Mouse (Mus musculus) kidney, adult 11 months (tissue): ENCODE data around the gene Camk2b.
"Not testable (repeated sequence)": the region's sequence is repeated elsewhere in the genome, so short reads cannot be mapped to it uniquely, and the experiment has no call there.

Source experiments
- DNase-seq: peaks from one replicate; pipeline ENCODE4 v3.0.0; 2022

Gene Camk2b

GRCm38 (mm10) chr11:6066176-6066575, at the start of gene Camk2b:
TSS of gene Camk2b (minus strand) at chr11:6066362.
- DNase-seq: no peak

- peak; percentile 19 for DNase-seq
Measured at GRCm38 (mm10) chr11:6111734-6112484, 45.7 kb upstream of the Camk2b start.

GRCm38 (mm10) chr11:6109990-6110389, 43.8 kb upstream of the Camk2b start:
- no peak for DNase-seq

GRCm38 (mm10) chr11:6108296-6108695, 42.1 kb upstream of the Camk2b start:
- no peak for DNase-seq

- DNase-seq: no peak
Measured at GRCm38 (mm10) chr11:6107722-6108121, 41.6 kb upstream of the Camk2b start.

- no peak for DNase-seq
Measured at GRCm38 (mm10) chr11:6104734-6105133, 38.6 kb upstream of the Camk2b start.

- not testable (repeated sequence) for DNase-seq
Measured at GRCm38 (mm10) chr11:6096637-6097036, 30.5 kb upstream of the Camk2b start.

GRCm38 (mm10) chr11:6086991-6087390, 20.8 kb upstream of the Camk2b start:
- no peak for DNase-seq

GRCm38 (mm10) chr11:6078737-6079136, 12.6 kb upstream of the Camk2b start:
- DNase-seq: no peak

- DNase-seq: no peak
Measured at GRCm38 (mm10) chr11:6075618-6076066, 9.5 kb upstream of the Camk2b start.

GRCm38 (mm10) chr11:6068181-6068957, 2.2 kb upstream of the Camk2b start:
- no peak for DNase-seq

GRCm38 (mm10) chr11:6067160-6067559, 998 bp upstream of the Camk2b start:
- no peak for DNase-seq

GRCm38 (mm10) chr11:6065551-6066121, 526 bp downstream of the Camk2b start:
- no peak for DNase-seq

- DNase-seq: no peak
Measured at GRCm38 (mm10) chr11:6065046-6065521, 1.1 kb downstream of the Camk2b start.

- DNase-seq: no peak
Measured at GRCm38 (mm10) chr11:6064215-6065045, 1.7 kb downstream of the Camk2b start.

- no peak for DNase-seq
Measured at GRCm38 (mm10) chr11:6063501-6064214, 2.5 kb downstream of the Camk2b start.

- DNase-seq: no peak
Measured at GRCm38 (mm10) chr11:6063065-6063464, 3.1 kb downstream of the Camk2b start.

- no peak for DNase-seq
Measured at GRCm38 (mm10) chr11:6062329-6062728, 3.8 kb downstream of the Camk2b start.

GRCm38 (mm10) chr11:6061891-6062290, 4.3 kb downstream of the Camk2b start:
- DNase-seq: no peak

- no peak for DNase-seq
Measured at GRCm38 (mm10) chr11:6059162-6059561, 7.0 kb downstream of the Camk2b start.

- DNase-seq: no peak
Measured at GRCm38 (mm10) chr11:6053386-6053785, 12.8 kb downstream of the Camk2b start.

- no peak for DNase-seq
Measured at GRCm38 (mm10) chr11:6050066-6050560, 16.0 kb downstream of the Camk2b start.
